Mouse (Mus musculus): ENCODE measurements around the gene Gm10974.
A peak's percentile ranks its signal among the peaks of the same experiment; 100 is the strongest.

Gene Gm10974

DNA sequence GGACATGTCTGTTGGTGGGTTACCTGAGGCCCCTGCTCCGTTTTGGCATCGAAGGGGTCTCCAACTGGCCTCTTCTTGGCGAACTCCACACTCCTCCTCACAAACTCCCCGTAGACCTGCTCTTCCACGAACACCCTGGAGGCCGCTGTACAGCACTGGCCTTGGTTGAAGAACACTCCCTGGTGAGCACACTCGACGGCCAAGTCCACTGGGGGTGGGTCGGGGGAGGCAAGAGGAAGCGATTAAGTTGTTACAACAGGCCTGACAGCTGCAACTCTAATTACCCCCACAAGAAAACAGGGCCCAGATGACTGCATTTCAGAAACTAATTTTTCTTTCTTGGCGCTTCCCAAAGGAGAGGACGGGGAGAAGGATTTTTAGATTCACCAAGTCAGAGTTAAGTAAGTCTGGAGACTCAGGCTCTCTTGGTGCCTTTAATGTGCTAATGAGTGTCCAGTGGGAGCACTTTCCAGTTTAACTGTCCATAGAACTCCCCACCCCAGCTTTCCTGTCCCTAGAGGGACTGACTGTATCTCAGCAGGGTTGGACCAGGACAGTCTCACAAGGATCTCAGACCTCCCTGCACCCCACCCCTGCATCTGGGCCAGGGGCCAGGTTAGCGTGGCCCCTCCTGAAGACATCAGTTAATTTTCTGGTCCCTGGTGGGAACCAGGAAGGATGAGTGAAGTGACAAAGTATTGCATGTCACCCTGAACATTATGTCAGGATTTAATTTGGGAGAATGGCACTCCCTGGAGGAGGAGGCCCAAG is 40.4 kb downstream of the Gm10974 start:
- peak; percentile 62 for DNase-seq (ENCODE audit: low spot score)

DNA sequence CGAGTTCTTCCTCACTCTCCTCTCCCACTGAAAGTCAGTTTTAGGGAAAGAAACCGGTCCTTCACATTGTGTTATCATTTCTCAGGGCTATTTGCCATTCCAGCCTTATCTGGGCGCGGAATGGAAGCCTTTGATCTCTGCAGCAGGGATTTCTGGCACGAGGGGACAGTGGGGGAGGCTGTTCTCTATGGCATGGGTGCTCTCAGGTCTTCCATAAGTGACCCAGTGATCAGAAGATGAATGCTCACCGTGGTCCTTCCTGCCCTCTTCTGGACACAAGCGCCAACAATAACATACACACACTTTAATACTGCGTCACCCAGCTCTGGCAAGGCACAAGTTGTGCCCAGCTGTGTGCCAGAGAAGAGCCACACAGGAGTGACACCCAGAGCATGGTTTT is 41.3 kb downstream of the Gm10974 start:
- peak; percentile 67 for DNase-seq (ENCODE audit: low spot score)

GRCm38 (mm10) chr7:66409433-66409832 is 43.7 kb downstream of the Gm10974 start:
- no peak for DNase-seq (ENCODE audit: low spot score)

DNA sequence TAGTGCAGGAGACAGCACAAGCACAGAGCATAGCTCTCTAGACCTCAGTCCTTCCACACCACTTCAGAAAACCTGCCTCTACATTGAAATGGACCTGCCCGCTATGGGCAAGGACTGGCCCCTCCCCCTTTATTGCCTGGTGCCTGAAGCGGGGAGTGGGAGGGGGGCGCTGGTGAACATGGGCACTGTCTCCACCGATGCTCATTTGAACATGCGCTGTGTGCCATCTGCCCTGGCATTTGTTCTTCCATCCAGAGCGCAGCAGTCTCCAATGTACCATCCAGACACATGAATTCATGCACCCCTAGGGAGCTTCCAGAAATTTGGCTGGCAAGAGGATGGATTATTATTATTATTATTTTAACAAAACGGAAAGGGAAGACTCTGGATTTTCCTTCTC is 47.4 kb downstream of the Gm10974 start:
- no peak for DNase-seq (ENCODE audit: low spot score)

DNA sequence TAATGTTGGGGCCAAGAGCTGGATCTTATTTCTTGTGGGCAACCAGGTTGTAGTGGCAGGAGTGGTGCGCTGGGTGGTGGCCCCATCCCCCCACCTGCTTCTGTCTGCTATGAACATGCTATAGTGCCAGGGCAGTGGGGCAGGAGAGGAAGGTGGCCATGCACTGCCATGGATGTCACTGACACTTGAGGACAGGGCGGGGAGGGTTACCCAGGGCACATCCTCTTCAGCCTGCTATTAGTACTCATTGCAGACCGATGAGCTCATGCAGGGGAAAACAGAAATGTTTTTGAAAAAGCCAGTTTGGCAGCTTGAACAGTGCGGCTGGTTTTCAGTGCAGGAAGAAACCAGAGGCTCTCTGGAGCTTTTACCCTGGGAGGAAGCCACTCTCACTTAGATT is 51.1 kb downstream of the Gm10974 start:
- no peak for DNase-seq (ENCODE audit: low spot score)

DNA sequence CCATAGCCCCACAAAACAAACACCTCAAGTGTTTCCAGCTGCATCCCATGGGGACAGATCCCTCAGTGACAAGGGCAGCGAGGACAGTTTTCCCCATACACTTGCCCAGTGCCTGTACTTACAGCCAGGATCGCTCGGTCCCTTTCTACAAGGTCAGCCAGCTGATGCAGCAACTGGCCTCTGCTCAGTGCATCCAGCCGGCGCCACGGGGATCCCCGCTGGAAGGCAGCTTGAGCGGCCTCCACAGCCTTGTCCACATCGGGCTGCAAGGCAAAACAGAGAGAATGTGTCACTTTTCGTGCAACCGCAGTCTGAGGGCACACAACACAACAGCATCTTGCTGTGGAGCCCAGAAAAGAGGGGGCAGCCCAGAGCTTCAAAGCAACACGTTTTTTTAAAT is 53.3 kb downstream of the Gm10974 start:
- peak; percentile 51 for DNase-seq (ENCODE audit: low spot score)

- no peak for DNase-seq (ENCODE audit: low spot score)
Measured at GRCm38 (mm10) chr7:66421903-66422302, 56.2 kb downstream of the Gm10974 start.

DNA sequence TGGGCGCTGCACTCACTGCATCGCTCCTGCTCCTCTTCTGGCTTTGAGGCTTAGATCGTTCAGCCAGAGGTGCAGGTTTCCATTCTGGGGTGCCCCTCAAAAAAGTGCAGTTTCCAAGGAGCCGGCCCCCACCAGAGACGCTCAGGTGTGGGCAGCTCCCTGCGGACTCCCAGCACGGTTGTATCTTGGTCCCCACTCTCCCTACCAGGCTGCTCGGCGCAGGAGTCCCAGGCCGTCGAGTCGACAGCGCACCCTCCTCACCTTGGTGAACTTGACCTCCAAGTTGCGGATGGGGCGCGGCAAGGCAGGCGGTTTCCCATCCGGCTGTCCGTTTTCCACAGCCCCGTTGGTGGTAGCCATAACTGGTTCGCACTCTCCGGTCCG is 61.3 kb downstream of the Gm10974 start:
- DNase-seq (ENCODE audit: low spot score), result no peak

DNA sequence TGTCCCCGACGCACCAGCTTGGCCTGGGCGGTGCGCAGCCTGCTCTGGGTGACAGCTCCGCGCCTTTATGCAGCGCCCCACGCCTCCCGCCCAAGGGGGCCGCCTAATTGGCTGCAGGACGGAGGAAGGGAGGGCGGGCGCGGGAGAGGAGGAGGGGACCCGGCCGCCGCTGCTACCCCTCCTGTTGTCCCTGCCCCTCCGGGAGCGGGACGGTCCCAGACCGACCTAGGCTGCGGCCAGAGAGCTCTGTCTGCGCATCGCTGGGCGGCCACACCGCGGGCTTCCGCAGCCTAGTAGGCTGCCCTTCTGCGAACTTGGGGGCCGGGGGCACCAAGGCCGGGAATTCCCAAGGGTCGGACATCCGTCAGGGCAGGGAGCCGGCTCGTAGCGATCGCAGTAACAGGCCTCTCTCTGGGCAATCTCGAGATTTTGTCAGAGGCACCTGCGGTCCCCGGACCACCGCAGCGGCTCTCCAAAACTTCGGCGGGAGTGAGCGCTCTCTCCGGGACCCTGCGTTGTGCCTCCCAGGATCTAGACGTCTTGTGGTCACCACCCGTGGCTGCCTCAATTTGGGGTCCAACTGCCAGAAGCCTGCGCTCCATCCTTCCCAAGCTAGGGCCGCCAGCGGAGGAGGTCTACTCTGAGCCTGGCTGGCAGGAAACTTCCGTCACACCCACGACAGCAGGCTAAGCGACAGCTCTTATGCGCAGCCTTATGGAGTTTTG is 61.9 kb downstream of the Gm10974 start, which contains the start of gene Aldh1a3:
Gene Aldh1a3 (minus strand): TSS at position 81 of the 725 bp plus-strand sequence.
- DNase-seq (ENCODE audit: low spot score), result peak; percentile 62

DNA sequence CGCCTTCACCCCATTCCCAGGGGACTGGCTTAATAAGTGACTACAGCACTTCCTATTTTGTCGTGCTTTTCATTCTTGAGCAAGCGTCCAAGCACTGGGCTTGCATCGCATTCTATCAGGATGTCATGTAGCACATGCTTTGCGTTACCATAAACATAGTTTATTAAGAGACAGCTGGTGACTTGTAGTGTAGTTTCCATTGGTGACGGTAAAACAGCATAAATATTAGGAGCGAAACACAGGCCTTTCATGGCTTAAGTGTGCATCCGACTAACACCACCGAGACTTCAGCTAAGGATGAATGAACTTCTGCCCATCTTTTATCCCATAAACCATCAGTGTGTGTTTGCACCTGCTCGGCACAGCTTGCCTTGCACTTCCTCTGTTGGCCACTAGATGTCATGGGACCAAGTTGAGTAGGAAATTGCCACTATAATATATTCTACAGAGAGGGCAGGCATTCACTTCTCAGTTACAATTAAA is 68.8 kb downstream of the Gm10974 start:
- DNase-seq (ENCODE audit: low spot score), result no peak

All from ovary, adult 18-20 months (tissue).